Mouse (Mus musculus): ENCODE measurements around the gene Ipmk.

DNA sequence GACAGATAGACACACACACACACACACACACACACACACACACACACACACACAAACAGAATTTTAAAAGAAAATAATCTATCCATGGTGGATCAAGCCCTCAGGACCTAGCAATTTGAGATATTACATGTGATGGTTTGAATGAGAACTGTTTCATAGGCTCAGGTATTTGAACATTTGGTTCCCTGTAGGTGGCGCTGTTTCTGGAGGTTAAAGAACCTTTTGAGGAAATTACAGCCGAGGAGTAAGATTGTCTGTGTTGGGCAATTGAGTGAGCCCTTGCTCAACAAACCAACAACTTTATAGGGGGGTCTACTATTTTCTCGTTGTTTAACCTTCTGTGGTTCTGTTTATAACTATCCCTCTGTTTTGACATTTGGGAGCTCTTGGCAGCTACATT is 107.8 kb downstream of the Ipmk start:
- TF ChIP-seq CTCF (IDR thresholded peaks at IDR 0.05; ENCODE audit: borderline replicate concordance, insufficient read depth, low read length), result no peak
- no peak for TF ChIP-seq POLR2A (IDR thresholded peaks at IDR 0.05; ENCODE audit: low read depth, low read length)

Data from embryonic fibroblast, embryonic 13.5 days (primary cell).